Mouse (Mus musculus) induced T-regulatory cell, adult 2 months (primary cell): Measurements from ENCODE around the gene Skap2.
A peak's percentile ranks its signal among the peaks of the same experiment; 100 is the strongest.

ENCODE experiments used
- DNase-seq: peaks from one replicate; pipeline ENCODE4 v3.0.0-alpha.2; 2012; ENCODE audit warnings: low read depth

Gene Skap2

GRCm38 (mm10) chr6:51889824-51890223, 122.5 kb downstream of the Skap2 start:
- DNase-seq = no peak

- DNase-seq = no peak
Observed at GRCm38 (mm10) chr6:51886902-51887431, 125.4 kb downstream of the Skap2 start.

GRCm38 (mm10) chr6:51882880-51883274, 129.5 kb downstream of the Skap2 start:
- no peak for DNase-seq

- DNase-seq = no peak
Observed at GRCm38 (mm10) chr6:51882266-51882879, 130.0 kb downstream of the Skap2 start.

GRCm38 (mm10) chr6:51881181-51881968, 131.0 kb downstream of the Skap2 start:
- DNase-seq = no peak

DNA sequence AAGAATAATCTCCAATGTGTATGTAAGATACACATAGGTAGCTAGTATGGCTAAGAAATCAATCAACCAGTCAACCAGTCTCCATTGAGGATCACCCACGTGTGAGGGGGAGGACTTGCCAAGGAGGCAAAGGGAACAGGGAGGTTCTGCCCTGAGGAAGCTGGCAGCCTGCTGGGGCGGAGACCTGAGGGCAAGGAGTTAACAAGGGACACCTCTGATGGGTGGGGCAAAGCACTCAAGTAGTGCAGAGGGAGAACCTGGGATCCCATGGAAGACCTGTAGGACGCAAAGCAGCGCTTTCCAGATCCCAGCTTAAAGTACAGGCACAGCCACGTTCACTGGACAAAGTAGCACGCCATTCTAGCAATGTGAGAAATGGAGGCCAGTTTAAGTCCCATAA, 131.6 kb downstream of the Skap2 start:
- no peak for DNase-seq

DNA sequence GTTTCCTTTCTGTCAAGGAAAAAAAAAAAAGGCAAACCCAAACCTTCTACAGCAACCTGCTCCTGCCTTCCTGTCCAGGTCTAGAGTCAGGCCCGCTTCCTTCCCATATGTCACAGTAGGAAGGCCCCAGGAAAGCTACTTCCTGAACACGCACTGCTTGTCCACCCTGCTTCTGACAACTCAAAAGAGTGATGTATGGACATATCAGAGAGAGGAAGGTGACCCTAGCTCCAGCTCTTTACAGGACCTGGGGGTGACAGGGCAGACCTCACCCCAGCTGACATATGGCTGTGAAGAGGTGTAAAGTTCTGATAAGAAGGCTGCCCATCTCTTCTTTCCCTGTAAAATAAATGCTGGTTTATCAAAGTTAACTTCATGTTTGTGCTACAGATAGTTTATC, 133.8 kb downstream of the Skap2 start:
- no peak for DNase-seq

DNA sequence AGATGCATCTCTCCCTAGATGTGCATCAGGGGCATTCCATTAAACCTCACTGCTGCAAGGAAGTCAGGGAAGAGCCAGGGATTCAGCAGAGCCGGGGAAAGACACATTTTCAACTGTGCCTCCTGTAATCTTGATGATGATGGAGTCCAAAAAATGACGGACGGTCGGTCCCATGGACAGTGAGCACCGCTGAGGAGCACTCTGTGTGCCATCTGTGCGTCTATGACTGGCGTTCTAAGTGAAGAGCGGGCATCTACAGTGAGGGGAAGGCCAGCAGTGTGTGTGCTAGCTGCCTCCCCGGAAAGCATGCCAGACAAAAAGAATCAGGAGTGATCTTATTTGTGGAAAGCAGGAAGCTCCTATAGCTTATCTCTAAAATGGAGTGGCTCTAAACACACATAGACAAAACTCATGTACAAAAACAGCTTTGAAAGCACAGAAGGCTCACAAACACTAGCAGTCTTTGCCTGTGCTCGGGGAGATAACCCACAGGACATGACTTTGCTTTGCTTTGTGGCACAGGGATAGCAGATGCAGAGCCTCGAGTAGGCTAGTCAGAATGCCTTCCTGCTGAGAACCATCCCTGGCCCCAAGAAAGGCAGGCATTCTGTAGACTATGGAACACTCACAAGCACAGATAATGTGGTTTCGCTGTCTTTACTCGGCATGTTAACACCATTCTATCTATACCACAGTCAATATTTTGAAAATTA, 135.4 kb downstream of the Skap2 start:
- DNase-seq = no peak

- peak; percentile 23 for DNase-seq
Observed at GRCm38 (mm10) chr6:51875884-51876626, 136.3 kb downstream of the Skap2 start.

DNA sequence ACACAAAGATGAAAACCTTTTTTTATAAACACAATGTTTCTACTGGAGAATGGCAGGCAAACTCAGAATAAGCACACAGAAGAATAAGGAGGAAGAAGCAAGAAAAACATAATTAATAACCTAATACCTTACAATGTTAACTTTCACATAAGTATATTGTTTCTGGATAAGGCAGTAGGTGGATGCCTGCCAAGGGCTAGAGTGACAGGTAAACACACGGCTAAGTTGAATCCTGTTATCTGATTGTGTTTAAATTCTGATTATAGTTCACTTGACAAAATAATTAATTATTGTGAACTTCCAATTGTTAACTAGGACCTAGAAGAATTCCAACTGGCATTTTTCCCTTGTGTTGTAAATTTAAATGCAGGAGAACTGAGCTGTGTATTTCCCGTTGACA, 138.3 kb downstream of the Skap2 start:
- no peak for DNase-seq

DNA sequence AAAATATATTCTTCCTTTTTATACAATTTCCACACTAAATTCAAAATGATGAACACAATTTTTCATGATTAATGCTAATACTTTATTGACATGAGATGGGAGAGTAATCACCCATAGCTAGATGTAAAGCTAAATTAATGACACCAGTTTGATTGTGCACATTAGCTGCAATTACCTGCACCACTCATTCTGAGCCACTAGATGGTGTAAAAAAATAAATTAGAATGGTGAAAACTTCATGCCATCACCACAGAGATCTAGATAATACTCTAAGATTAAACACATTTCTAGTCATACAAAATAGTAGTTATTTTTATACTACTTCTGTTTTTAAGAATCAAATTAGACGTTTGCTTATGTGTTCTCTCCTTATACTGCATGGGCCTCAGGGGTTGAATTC, 141.2 kb downstream of the Skap2 start:
- DNase-seq = peak; percentile 27

DNA sequence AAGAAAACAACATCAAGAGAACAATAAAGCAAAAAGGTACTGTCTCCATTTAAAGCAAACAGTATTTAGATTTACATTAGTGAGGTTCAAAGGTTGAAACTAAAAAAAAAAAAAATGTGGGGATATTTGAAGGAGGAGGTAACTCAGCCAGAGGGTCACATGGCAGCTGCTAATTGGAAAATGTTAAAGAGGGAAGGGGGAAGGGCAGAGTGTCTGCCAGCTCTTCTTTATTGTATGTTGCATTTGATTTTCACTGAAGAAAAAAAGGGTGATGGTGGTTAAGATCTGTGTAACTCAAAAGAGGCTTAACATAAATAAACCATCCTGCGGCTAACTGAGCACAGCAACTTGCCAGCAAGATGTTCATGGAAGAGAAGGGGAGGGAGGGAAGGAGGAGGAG, 142.1 kb downstream of the Skap2 start:
- no peak for DNase-seq

DNA sequence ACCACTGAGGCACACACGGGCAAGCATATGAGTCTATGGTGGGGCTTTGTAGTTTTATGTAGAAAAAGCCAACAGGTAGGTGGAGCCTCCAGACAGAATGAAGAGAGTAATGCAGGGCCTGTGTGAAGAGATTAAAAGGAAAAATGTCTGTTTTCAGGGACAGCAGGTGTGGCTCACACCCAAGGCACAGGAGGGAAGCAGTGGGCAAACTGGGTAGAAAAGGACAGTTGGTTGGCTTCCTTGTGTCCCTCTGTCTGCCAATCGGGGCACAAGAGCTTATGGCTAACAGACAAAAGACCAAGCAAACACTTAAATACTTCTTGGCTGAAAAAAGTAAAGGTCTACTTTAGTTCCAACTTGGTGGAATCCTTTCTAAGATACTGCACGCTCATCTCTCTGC, 145.8 kb downstream of the Skap2 start:
- no peak for DNase-seq

DNA sequence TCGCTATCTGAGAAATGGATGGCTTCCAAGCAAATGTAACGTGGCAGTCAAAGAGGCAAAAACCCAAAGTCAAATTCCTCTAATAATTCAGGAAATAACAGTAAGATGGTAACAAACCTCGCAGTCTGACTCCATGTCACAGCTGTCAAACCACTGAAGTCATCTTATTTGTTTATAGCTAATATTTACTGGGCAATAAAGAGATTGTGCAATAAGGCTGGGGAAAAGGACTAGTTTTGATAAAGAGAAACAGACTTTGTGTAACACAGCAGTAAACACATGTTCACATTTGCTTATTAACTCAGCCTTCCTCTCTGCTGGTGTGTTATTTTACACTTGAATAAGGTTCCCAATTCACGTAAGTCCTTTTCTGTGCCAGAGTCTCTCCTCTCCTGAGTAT, 148.8 kb downstream of the Skap2 start:
- DNase-seq = no peak

DNA sequence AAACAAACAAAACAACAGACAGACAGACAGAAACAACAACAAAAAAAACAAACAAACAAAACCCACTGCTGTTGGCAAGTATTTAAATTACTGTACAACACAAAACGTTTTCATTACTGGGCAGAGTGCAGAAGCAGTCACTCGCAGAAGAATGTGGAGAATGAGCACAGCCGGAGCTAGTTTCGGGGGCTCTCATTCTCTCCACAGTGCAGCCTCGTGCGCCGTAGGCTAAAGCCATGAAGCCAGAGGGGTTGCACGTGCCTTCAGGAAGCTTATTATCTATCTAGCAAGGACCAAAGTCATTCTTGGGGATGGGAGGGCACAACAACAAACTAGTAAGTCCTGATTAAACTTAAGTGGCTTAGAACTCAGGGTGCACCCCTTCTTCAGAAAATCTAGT, 152.0 kb downstream of the Skap2 start:
- no peak for DNase-seq

- peak; percentile 88 for DNase-seq
Observed at GRCm38 (mm10) chr6:51857821-51858220, 154.5 kb downstream of the Skap2 start.

DNA sequence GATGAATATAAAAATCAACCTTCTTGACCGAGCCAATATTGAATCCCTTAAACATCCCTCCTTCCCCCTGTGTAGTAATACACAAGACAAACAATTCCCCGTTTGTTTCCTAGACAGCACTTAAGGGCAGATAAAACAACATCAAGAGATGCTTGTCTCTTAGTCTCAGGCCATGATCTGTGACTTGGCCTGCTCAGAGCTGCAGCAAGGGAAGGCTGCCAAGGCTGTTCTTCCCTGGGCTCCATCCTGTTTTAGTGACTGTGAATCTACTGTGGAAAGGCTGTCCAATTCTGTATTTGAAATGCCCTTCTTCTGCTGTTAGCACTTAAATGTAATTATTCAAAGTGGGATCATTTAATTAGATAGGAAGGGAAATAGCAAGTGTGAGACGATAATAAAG, 159.1 kb downstream of the Skap2 start:
- DNase-seq = no peak

- no peak for DNase-seq
Observed at GRCm38 (mm10) chr6:51852643-51853042, 159.7 kb downstream of the Skap2 start.

DNA sequence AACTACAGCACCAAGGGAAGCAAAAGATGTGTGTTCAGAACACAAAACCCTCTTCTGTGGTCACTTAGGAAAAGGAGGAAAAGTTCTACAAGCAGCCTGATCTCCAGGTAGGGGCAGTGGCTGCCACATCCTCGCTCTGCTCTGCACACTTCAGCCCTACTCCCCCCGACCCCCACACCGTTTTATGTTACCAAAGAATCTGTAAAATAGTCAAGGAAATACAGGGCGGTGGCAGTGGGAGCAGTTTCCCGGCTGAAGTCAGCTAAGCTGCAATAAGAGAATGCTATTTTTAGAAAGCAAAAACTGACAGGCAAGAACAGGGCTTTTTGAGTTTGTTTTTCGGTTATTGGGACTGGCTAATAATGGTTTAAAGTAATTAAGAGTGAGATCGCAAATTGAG, 160.8 kb downstream of the Skap2 start:
- no peak for DNase-seq

GRCm38 (mm10) chr6:51850030-51850817, 162.1 kb downstream of the Skap2 start:
- DNase-seq = no peak

DNA sequence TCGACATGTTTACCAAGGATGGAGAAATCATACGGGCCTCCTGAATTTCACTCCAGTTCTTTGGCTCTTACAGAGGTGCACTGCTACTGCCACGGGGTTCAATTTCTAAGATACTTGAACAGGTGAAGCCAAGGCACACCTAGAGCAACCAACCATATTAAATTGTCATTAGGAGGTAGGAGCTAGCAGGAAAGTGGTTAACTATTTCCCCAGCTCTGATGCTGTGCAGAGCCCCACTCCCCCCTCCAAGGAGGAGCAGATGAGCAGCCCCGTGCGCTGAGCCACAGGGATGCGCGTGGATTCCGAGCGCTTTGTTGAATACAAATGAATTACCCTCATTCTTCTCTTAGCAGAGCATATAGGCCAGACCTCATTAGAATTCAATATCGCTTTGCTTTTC, 162.8 kb downstream of the Skap2 start:
- no peak for DNase-seq
